Mouse (Mus musculus) frontal cortex, postnatal 14 days (tissue): ENCODE measurements around the gene Pkig.

Experiments used
- DNase-seq, 2 experiments: peaks; one replicate each; pipeline ENCODE4 v3.0.0; 2022; ENCODE audit warnings: low spot score in 2 of 2

The Pkig gene

GRCm38 (mm10) chr2:163756723-163757122 lies 98.5 kb downstream of the Pkig start:
- no peak for DNase-seq

- DNase-seq, result no peak
These were observed 100.0 kb downstream of the Pkig start for GRCm38 (mm10) chr2:163758146-163758545.

GRCm38 (mm10) chr2:163760589-163760988 lies 102.4 kb downstream of the Pkig start:
- no peak for DNase-seq

GRCm38 (mm10) chr2:163761402-163761801 lies 103.2 kb downstream of the Pkig start:
- DNase-seq, result no peak

GRCm38 (mm10) chr2:163766261-163766660 lies 108.1 kb downstream of the Pkig start:
- no peak for DNase-seq

- DNase-seq, result no peak
These were observed 108.7 kb downstream of the Pkig start for GRCm38 (mm10) chr2:163766890-163767289.

GRCm38 (mm10) chr2:163770731-163771130 lies 112.5 kb downstream of the Pkig start:
- no peak for DNase-seq
